Comparison of ENCODE assay signal across 32 mouse cellular contexts in genomic region chr9:65083075-65083765, GRCm38 (mm10). TPM values are rescaled to one million over a fixed set of nuclear protein-coding genes. Genes with fewer than 3 reads are reported as not detected.
A peak's percentile ranks its signal among the peaks of the same experiment; 100 is the strongest.
DNase-seq lines count a peak whose midpoint lies in the region; TF ChIP-seq lines count a peak whose summit lies in the region.
"Had no signal": no experiment of that assay in that cellular context is flagged by ENCODE, and none has a peak within 500 bp of the region (broad histone marks: within the 10 kb centered on the region; RNA-seq: fewer than 3 reads in every experiment).

No protein-coding gene starts in this region.

- 0 out of 2 replicates have a peak, but pooled peaks cover 8% of the 10 kb centered on the region for H3K36me3 ChIP-seq in ES-Bruce4 (ENCODE audit: control insufficient read depth, insufficient read depth, low read length, poor library complexity, severe bottlenecking)

- no peaks in the 10 kb centered on the region for H3K9me3 ChIP-seq in ES-Bruce4 (replicated peaks; ENCODE audit: control insufficient read depth, insufficient read depth, low read length, poor library complexity, severe bottlenecking)
- H3K9me3 ChIP-seq: embryonic facial prominence, embryonic 12.5 days; forebrain, embryonic 10.5 days; forebrain, embryonic 15.5 days; G1E; heart, embryonic 10.5 days; limb, embryonic 12.5 days; lung, embryonic 15.5 days; midbrain, embryonic 10.5 days; neural tube, embryonic 12.5 days had no signal

- TF ChIP-seq CTCF in ES-Bruce4 (IDR thresholded peaks at IDR 0.05; ENCODE audit: low read depth, low read length), result no peak

- peak; percentile 11 for DNase-seq in right cerebral cortex, adult 18-20 months
- no peak for DNase-seq in right cerebral cortex, postnatal 14 days
- DNase-seq in ZHBTc4 (ENCODE audit: low read depth, low spot score), result peak; percentile 73
- DNase-seq in naive thymus-derived CD4-positive, alpha-beta T cell, adult 2 months (ENCODE audit: low read depth), result peak; percentile 50
- no peak for DNase-seq in left cerebral cortex, adult 8-10 months (ENCODE audit: low spot score in 2 of 2)
- no peak for DNase-seq in MN1 (ENCODE audit: low spot score)
- no peak for DNase-seq in left cerebral cortex, postnatal 14 days (ENCODE audit: low spot score in 2 of 2)
- DNase-seq: adrenal gland, adult 8-10 months; cerebellum, adult 8-10 months; cerebellum, postnatal 25 days; gastrocnemius, postnatal 10 days; heart, postnatal 4 days; kidney, adult 2 months; kidney, postnatal 4 days; thymus, postnatal 4 days had no signal

- H3K27ac ChIP-seq in ES-Bruce4 (ENCODE audit: insufficient read depth, low read length), result peak overlapping the region; percentile 43; the same call in 1 of the 2 replicates
- H3K27ac ChIP-seq: embryonic facial prominence, embryonic 12.5 days; forebrain, embryonic 10.5 days; forebrain, embryonic 15.5 days; heart, embryonic 10.5 days; hindbrain, embryonic 14.5 days; kidney, postnatal 0 days; limb, embryonic 12.5 days; lung, embryonic 15.5 days; midbrain, embryonic 10.5 days; neural tube, embryonic 12.5 days had no signal

- no peaks in the 10 kb centered on the region for H3K27me3 ChIP-seq in ES-Bruce4 (ENCODE audit: control insufficient read depth, insufficient read depth, low read length, poor library complexity, severe bottlenecking)
- H3K27me3 ChIP-seq: embryonic facial prominence, embryonic 12.5 days; forebrain, embryonic 15.5 days; limb, embryonic 12.5 days; lung, embryonic 15.5 days; neural tube, embryonic 12.5 days; Patski had no signal

- H3K4me1 ChIP-seq in ES-Bruce4 (ENCODE audit: control insufficient read depth, insufficient read depth, low read length), result peaks cover 3% of the 10 kb centered on the region
- H3K4me1 ChIP-seq: embryonic facial prominence, embryonic 12.5 days; forebrain, embryonic 15.5 days; limb, embryonic 12.5 days; lung, embryonic 15.5 days; midbrain, embryonic 10.5 days; neural tube, embryonic 12.5 days had no signal

- H3K9ac ChIP-seq in ES-Bruce4 (ENCODE audit: low read depth, poor library complexity, severe bottlenecking), result no peak overlapping the region
- H3K9ac ChIP-seq: embryonic facial prominence, embryonic 12.5 days; forebrain, embryonic 15.5 days; hindbrain, embryonic 14.5 days; limb, embryonic 12.5 days; lung, embryonic 15.5 days; neural tube, embryonic 12.5 days had no signal

- TF ChIP-seq EP300 in ES-Bruce4 (IDR thresholded peaks at IDR 0.05; ENCODE audit: insufficient read depth, low read depth, low read length), result no peak

- no peak for TF ChIP-seq POLR2A in ES-Bruce4 (IDR thresholded peaks at IDR 0.05; ENCODE audit: insufficient read depth, low read length)

- H3K4me3 ChIP-seq in ES-Bruce4 (ENCODE audit: low read depth, low read length), result no peak overlapping the region
- H3K4me3 ChIP-seq: embryonic facial prominence, embryonic 12.5 days; forebrain, embryonic 10.5 days; forebrain, embryonic 15.5 days; heart, embryonic 10.5 days; limb, embryonic 12.5 days; lung, embryonic 15.5 days; midbrain, embryonic 10.5 days; neural tube, embryonic 12.5 days had no signal

- intact Hi-C loops in left cerebral cortex, postnatal 14 days (cut with DNase I), result loop anchor here (5.0 kb wide), 1 partner anchor 39 kb away; no protein-coding TSS in a partner anchor

RNA-seq across cellular contexts. Expression of gene Igdcc4, which starts 18.1 kb away (rescaled TPM):
- polyA plus RNA-seq in ES-Bruce4 (2011; ENCODE audit: insufficient read depth, insufficient read length, low read depth, missing spikeins), result 15.5 and 17.5 TPM in 2 replicates
- 10 to 100 TPM; 35.7 to 39.1 (median 36.6) TPM for total RNA-seq in left cerebral cortex, adult 8-10 months (2022)
- 10 to 100 TPM; 20.5 to 26.1 TPM for total RNA-seq in left cerebral cortex, postnatal 14 days (2021)
- polyA plus RNA-seq: G1E had no signal

RNA-seq across cellular contexts. Expression of gene Dpp8, which starts 51.0 kb away (rescaled TPM):
- 44.5 and 45.2 TPM in 2 replicates for polyA plus RNA-seq in ES-Bruce4 (2011; ENCODE audit: insufficient read depth, insufficient read length, low read depth, missing spikeins)
- total RNA-seq in left cerebral cortex, adult 8-10 months (2022), result 100 to 1,000 TPM; 152 to 168 (median 161) TPM
- total RNA-seq in left cerebral cortex, postnatal 14 days (2021), result 100 to 1,000 TPM; 134 to 141 TPM

RNA-seq across cellular contexts. Expression of gene Igdcc3, which starts 57.8 kb away (rescaled TPM):
- 8.6 and 8.9 TPM in 2 replicates for polyA plus RNA-seq in ES-Bruce4 (2011; ENCODE audit: insufficient read depth, insufficient read length, low read depth, missing spikeins)
- 1 to 10 TPM; 1.2 to 2.1 (median 1.2) TPM for total RNA-seq in left cerebral cortex, adult 8-10 months (2022)
- 1 to 10 TPM; 2.8 to 3.8 TPM for total RNA-seq in left cerebral cortex, postnatal 14 days (2021)
- total RNA-seq: liver, adult 2 months; megakaryocyte progenitor cell, adult 5-6 weeks had no signal
- polyA plus RNA-seq: G1E; liver, adult 2 months; Patski; small intestine, adult 2 months; thymus, postnatal 0 days had no signal

Comparison
In these comparisons a context has a peak if more than half of its experiments do, and no peak if none do; other contexts are left out.
1. DNase-seq: peak in right cerebral cortex, adult 18-20 months (single experiment), ZHBTc4 (single experiment) and naive thymus-derived CD4-positive, alpha-beta T cell, adult 2 months (single experiment); none in right cerebral cortex, postnatal 14 days (single experiment), left cerebral cortex, adult 8-10 months (0 of 2), MN1 (single experiment) and left cerebral cortex, postnatal 14 days (0 of 2).